Mouse (Mus musculus) layer of hippocampus, postnatal 14 days (tissue): ENCODE data around the gene Fam185a. TPM values are rescaled to one million over a fixed set of nuclear protein-coding genes. Genes with fewer than 3 reads are reported as not detected.

ENCODE experiments used
- total RNA-seq, 2 experiments: library from RNA; stranded (reverse); gene quantifications; 2 replicates each; pipeline ENCODE4 v1.2.3; 2021

The Fam185a gene
- total RNA-seq, 2 experiments from 2014 or later = 11.7 to 12.5 TPM

Other genes starting within 250 kb of the Fam185a start
- 1 to 10 TPM; 8.5 to 8.9 TPM for gene Gsap, start 238.7 kb upstream of the Fam185a start, total RNA-seq
- gene Fgl2, start 52.3 kb upstream of the Fam185a start, total RNA-seq = 1 to 10 TPM; 2.9 to 3.5 TPM
- 1 to 10 TPM; 1.1 to 1.2 TPM for gene Ccdc146, start 281 bp upstream of the Fam185a start, total RNA-seq
- under 1 TPM; 0.35 to 0.64 TPM for gene Lrrc17, start 118.6 kb downstream of the Fam185a start, total RNA-seq
- under 1 TPM; 0.17 to 0.41 TPM for gene Fbxl13, start 220.7 kb downstream of the Fam185a start, total RNA-seq
- gene Armc10, start 220.9 kb downstream of the Fam185a start, total RNA-seq = 10 to 100 TPM; 23.9 to 24.9 TPM